Mouse (Mus musculus): ENCODE results near the gene Flii.

DNA sequence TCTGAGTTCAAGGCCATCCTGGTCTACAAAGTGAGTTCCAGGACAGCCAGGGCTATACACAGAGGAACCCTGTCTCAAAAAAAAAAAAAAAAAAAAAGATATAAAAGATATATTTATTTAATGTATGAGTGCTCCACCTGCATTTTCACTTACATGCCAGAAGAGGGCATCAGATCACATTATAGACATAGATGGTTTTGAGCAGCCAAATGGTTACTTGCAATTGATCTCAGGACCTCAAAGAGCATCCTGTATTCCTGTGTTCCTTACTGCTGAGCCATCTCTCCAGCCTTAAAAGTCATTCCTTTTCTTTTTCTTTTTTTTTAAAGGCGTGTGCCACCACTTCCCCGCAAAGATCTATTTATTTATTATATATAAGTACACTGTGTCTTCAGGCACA is 29.5 kb downstream of the Flii start:
- TF ChIP-seq CTCF (IDR thresholded peaks at IDR 0.05; ENCODE audit: control insufficient read depth, insufficient read depth, insufficient replicate concordance, low read depth, low read length) (no peak), POLR2A (IDR thresholded peaks at IDR 0.05; ENCODE audit: control insufficient read depth, low read depth, low read length) (no peak)
